In genomic region chr13:109736290-109737078, GRCm38 (mm10) we compare ENCODE assay signal across 8 mouse cellular contexts.
DNase-seq lines count a peak whose midpoint lies in the region; ATAC-seq and TF ChIP-seq lines count a peak whose summit lies in the region.

No protein-coding gene starts in this region.

- peak; percentile 85 for DNase-seq in kidney, postnatal 0 days (ENCODE audit: low spot score)
- no peak for DNase-seq in kidney, postnatal 4 days
- peak; percentile 56 for DNase-seq in ZHBTc4 (ENCODE audit: low read depth, low spot score)
- peak; percentile 45 for DNase-seq in lung, postnatal 36 days
- DNase-seq in layer of hippocampus, adult 9-11 months, result no peak
- DNase-seq in adrenal gland, postnatal 25 days, result no peak
- no peak for DNase-seq in left cerebral cortex, adult 9 months (ENCODE audit: low spot score in 2 of 2)

- H3K4me3 ChIP-seq in kidney, postnatal 0 days (replicated peaks; ENCODE audit: low read depth, low read length), result no peak overlapping the region
- H3K4me3 ChIP-seq in E14TG2a.4 (replicated peaks; ENCODE audit: low read length), result no peak overlapping the region

- no peaks in the 10 kb centered on the region for H3K4me1 ChIP-seq in kidney, postnatal 0 days (replicated peaks; ENCODE audit: insufficient read depth, low read length)
- H3K4me1 ChIP-seq in E14TG2a.4 (replicated peaks; ENCODE audit: low read depth, low read length), result no peaks in the 10 kb centered on the region

- 38% methylated on average over 8 of the region's 8 CpGs for WGBS in kidney, postnatal 0 days

- no peak overlapping the region for H3K27ac ChIP-seq in kidney, postnatal 0 days

- no peaks in the 10 kb centered on the region for H3K9me3 ChIP-seq in kidney, postnatal 0 days (replicated peaks; ENCODE audit: low read length)
- no peaks in the 10 kb centered on the region for H3K9me3 ChIP-seq in E14TG2a.4 (ENCODE audit: low read length)

- no peak overlapping the region for H3K9ac ChIP-seq in kidney, postnatal 0 days (ENCODE audit: low read depth, low read length)

- peak; percentile 78 for TF ChIP-seq CTCF in kidney, postnatal 0 days (IDR thresholded peaks at IDR 0.05; ENCODE audit: low read depth)
- TF ChIP-seq CTCF in E14TG2a.4 (conservative IDR thresholded peaks at IDR 0.05; ENCODE audit: low read length), result peak; percentile 93

- no peak overlapping the region for H3K4me2 ChIP-seq in kidney, postnatal 0 days (ENCODE audit: low read length)

- no peaks in the 10 kb centered on the region for H3K27me3 ChIP-seq in kidney, postnatal 0 days (ENCODE audit: insufficient read depth, low read length)
- H3K27me3 ChIP-seq in E14TG2a.4 (ENCODE audit: insufficient read depth, low read length), result no peaks in the 10 kb centered on the region

- no peaks in the 10 kb centered on the region for H3K36me3 ChIP-seq in kidney, postnatal 0 days (ENCODE audit: insufficient read depth, low read length)
- H3K36me3 ChIP-seq in E14TG2a.4 (ENCODE audit: insufficient read depth, low read length), result no peaks in the 10 kb centered on the region

- no peak for ATAC-seq in kidney, postnatal 0 days (replicated peaks; ENCODE audit: low FRiP score, low read depth)

Comparison
In these comparisons a context has a peak if more than half of its experiments do, and no peak if none do; other contexts are left out.
1. DNase-seq: peak in kidney, postnatal 0 days (single experiment), ZHBTc4 (single experiment) and lung, postnatal 36 days (single experiment); none in kidney, postnatal 4 days (0 of 2), layer of hippocampus, adult 9-11 months (single experiment), adrenal gland, postnatal 25 days (single experiment) and left cerebral cortex, adult 9 months (0 of 2).